Mouse (Mus musculus) ES-E14 (cell line): ENCODE results near the gene Slc25a26. TPM values are rescaled to one million over a fixed set of nuclear protein-coding genes. Genes with fewer than 3 reads are reported as not detected.

Experiments
- DNase-seq: peaks from one replicate; pipeline ENCODE4 v3.0.0-alpha.2; 2013; ENCODE audit warnings: low read depth, low spot score
- H3K27ac ChIP-seq: 2 replicates; pipeline ENCODE4 v1.5.1; 2012; ENCODE audit warnings: low read depth, mild to moderate bottlenecking, low read length, moderate library complexity, mixed read lengths; ENCODE audit not compliant: poor library complexity, insufficient read depth, severe bottlenecking
- H3K36me3 ChIP-seq: 2 replicates; pipeline ENCODE4 v1.6.1; 2012; ENCODE audit warnings: mild to moderate bottlenecking, low read length, moderate library complexity, mixed read lengths; ENCODE audit not compliant: control insufficient read depth, poor library complexity, insufficient read depth, severe bottlenecking
- H3K4me1 ChIP-seq, 2 experiments: fragments of 150-350 bp in 1 of 2; sonication (generic) in 1 of 2; 2 replicates each; pipeline ENCODE4 v1.6.1; 2012; ENCODE audit warnings: low read length in 2 of 2, mild to moderate bottlenecking in 1 of 2, mixed read lengths in 1 of 2; ENCODE audit not compliant: control insufficient read depth in 2 of 2, insufficient read depth in 2 of 2, poor library complexity in 1 of 2
- H3K4me3 ChIP-seq, 2 experiments: fragments of 150-350 bp in 1 of 2; sonication (generic) in 1 of 2; 2 replicates each; pipeline ENCODE4 v1.5.1; 2012; ENCODE audit warnings: low read length in 2 of 2, low read depth in 1 of 2, mild to moderate bottlenecking in 1 of 2, mixed read lengths in 1 of 2; ENCODE audit not compliant: insufficient read depth in 1 of 2, poor library complexity in 1 of 2, severe bottlenecking in 1 of 2
- H3K9ac ChIP-seq: 2 replicates; pipeline ENCODE4 v1.6.1; 2012; ENCODE audit warnings: low read depth, mild to moderate bottlenecking, low read length, mixed read lengths; ENCODE audit not compliant: poor library complexity, insufficient read depth, severe bottlenecking
- H3K9me3 ChIP-seq: fragments of 150-350 bp; sonication (generic); 2 replicates; pipeline ENCODE4 v1.6.1; 2012; ENCODE audit warnings: low read depth, mild to moderate bottlenecking, low read length; ENCODE audit not compliant: control insufficient read depth, insufficient read depth
- CHD2 ChIP-seq: IDR thresholded peaks from 2 replicates; pipeline ENCODE4 v1.6.1; 2014; ENCODE audit warnings: mild to moderate bottlenecking, low read depth, low read length, inconsistent platforms
- HCFC1 ChIP-seq: IDR thresholded peaks from 2 replicates; pipeline ENCODE4 v1.6.1; 2012; ENCODE audit warnings: low read length, inconsistent platforms, borderline replicate concordance; ENCODE audit not compliant: insufficient read depth
- MAFK ChIP-seq: IDR thresholded peaks from 2 replicates; pipeline ENCODE4 v1.6.1; 2014; ENCODE audit warnings: mild to moderate bottlenecking, low read depth, low read length, inconsistent platforms; ENCODE audit not compliant: insufficient read depth
- ZC3H11A ChIP-seq: IDR thresholded peaks from 2 replicates; pipeline ENCODE4 v1.6.1; 2012; ENCODE audit warnings: low read depth, mild to moderate bottlenecking, inconsistent platforms, low read length, borderline replicate concordance
- ZNF384 ChIP-seq: IDR thresholded peaks from 2 replicates; pipeline ENCODE4 v1.6.1; 2012; ENCODE audit warnings: low read depth, low read length, inconsistent platforms
- in situ Hi-C, 2 experiments: fragments of 600-800 bp; cut with MboI; formaldehyde crosslinking; loops; one replicate each; pipeline ENCODE4 v1.15.1; 2025; ENCODE audit warnings: low sequenced_read_pairs in 2 of 2, inconsistent platforms in 1 of 2; ENCODE audit not compliant: unreplicated experiment in 2 of 2
- total RNA-seq: library from RNA; depleted of rRNA; stranded (reverse); fragments of 300-350 nt; gene quantifications from 2 replicates; pipeline ENCODE4 v1.2.3, GENCODE M21; 2012

The Slc25a26 gene
- total RNA-seq, 1 experiment, result 9.8 TPM

DNA sequence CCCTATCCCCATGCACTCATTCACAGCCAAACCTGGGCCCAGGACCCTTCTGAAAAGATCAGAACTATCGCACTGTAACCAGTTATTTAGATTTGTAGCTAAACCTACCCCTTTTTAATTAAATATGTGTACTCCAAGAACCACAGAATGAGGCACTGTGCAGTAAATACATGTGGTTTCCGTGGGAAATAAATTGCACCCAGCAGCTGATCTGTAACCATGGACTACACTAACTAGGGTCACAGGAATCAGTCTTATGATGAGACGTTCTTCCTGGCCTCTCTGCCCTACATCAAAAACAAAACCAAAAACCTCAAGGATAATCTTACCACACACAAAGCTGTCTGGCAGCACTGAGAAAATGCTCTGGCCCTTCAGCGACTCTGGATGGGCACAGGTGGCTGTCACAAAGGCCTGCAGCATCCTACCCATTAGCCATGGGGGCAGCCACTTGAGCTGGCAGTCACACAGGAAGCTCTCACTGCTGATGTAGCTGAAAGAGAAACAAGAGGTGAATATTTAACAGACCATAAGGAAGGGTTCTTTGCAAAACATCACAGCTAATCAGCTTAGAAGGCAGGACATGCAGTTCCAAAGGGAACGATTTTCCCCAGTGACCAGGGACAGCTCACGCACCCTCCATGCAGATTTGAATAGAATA lies 113.2 kb downstream of the Slc25a26 start:
- Histone ChIP-seq H3K4me3 (no peak overlapping the region), H3K36me3 (peaks cover 29% of the 10 kb centered on the region; the same call in 1 of the 2 replicates), H3K9me3 (no peaks in the 10 kb centered on the region), H3K27ac (no peak overlapping the region), H3K4me1 (no peaks in the 10 kb centered on the region), H3K9ac (no peak overlapping the region)
- no peak for TF ChIP-seq CHD2
- no peak for TF ChIP-seq ZNF384
- no peak for DNase-seq
- in situ Hi-C loops, result loop anchor here in 1 of 2 experiments (10.0 kb wide), 1 partner anchor 351 kb away; no protein-coding TSS in a partner anchor

- no peaks in the 10 kb centered on the region for H3K9me3 ChIP-seq
- DNase-seq, result no peak
- H3K36me3 ChIP-seq, result peaks cover 27% of the 10 kb centered on the region; the same call in 1 of the 2 replicates
- no peaks in the 10 kb centered on the region for H3K4me1 ChIP-seq
- no peak for TF ChIP-seq CHD2
- TF ChIP-seq ZC3H11A, result no peak
- no peak for TF ChIP-seq ZNF384
- no peak for TF ChIP-seq MAFK
- TF ChIP-seq HCFC1, result no peak
- no peak overlapping the region for H3K4me3 ChIP-seq
- in situ Hi-C loops, result loop anchor here in 1 of 2 experiments (10.0 kb wide), 1 partner anchor 350 kb away; no protein-coding TSS in a partner anchor
- no peak overlapping the region for H3K9ac ChIP-seq
- H3K27ac ChIP-seq, result no peak overlapping the region
Measured at GRCm38 (mm10) chr6:94614346-94614745, 114.2 kb downstream of the Slc25a26 start.

DNA sequence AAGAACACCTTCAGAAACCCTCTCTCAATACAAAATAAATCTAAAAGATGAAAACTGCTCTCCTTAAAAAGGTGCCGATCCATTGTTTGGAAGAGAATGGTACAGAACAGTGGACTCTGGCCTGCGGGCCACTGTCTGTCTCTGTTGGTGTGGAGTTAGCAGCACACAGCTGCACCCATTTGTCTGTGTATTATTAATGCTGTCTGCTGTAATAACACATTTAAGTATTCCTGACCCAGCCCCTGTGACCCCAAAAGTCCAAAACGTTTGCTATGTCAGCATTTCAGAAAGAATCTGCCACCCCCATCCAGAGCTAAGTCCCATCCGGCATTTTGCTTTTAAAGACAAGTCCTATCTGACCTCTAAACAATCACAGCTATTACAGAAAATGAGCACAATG lies 115.8 kb downstream of the Slc25a26 start:
- H3K4me3 ChIP-seq, result no peak overlapping the region
- no peak overlapping the region for H3K27ac ChIP-seq
- TF ChIP-seq CHD2 (no peak), HCFC1 (no peak), ZNF384 (no peak), MAFK (no peak), ZC3H11A (no peak)
- DNase-seq, result no peak
- in situ Hi-C loops, result loop anchor here in 1 of 2 experiments (10.0 kb wide), 1 partner anchor 349 kb away; no protein-coding TSS in a partner anchor
- peaks cover 27% of the 10 kb centered on the region for H3K36me3 ChIP-seq
- peaks cover 2 to 12% of the 10 kb centered on the region in 2 experiments; a peak in 3 of 4 replicates for H3K4me1 ChIP-seq
- no peak overlapping the region for H3K9ac ChIP-seq
- no peaks in the 10 kb centered on the region for H3K9me3 ChIP-seq

- DNase-seq, result no peak
- no peak for TF ChIP-seq ZNF384
- no peak for TF ChIP-seq MAFK
- no peak for TF ChIP-seq ZC3H11A
- no peak for TF ChIP-seq HCFC1
- no peak for TF ChIP-seq CHD2
- Histone ChIP-seq H3K4me3 (no peak overlapping the region), H3K36me3 (peaks cover 22% of the 10 kb centered on the region), H3K9me3 (no peaks in the 10 kb centered on the region), H3K27ac (no peak overlapping the region), H3K9ac (no peak overlapping the region), H3K4me1 (peaks cover 2 to 17% of the 10 kb centered on the region in 2 experiments; a peak in 3 of 4 replicates)
- in situ Hi-C loops, result loop anchor here in 1 of 2 experiments (10.0 kb wide), 1 partner anchor 346 kb away; no protein-coding TSS in a partner anchor
Measured at GRCm38 (mm10) chr6:94618671-94619070, 118.5 kb downstream of the Slc25a26 start.

GRCm38 (mm10) chr6:94620287-94620686 lies 120.2 kb downstream of the Slc25a26 start:
- peaks cover 19% of the 10 kb centered on the region for H3K36me3 ChIP-seq
- H3K4me1 ChIP-seq, result peaks cover 2 to 17% of the 10 kb centered on the region in 2 experiments; a peak in 3 of 4 replicates
- in situ Hi-C loops, result no loop called here
- peak; percentile 59 for DNase-seq
- H3K9ac ChIP-seq, result no peak overlapping the region
- H3K4me3 ChIP-seq, result no peak overlapping the region
- H3K9me3 ChIP-seq, result no peaks in the 10 kb centered on the region
- no peak overlapping the region for H3K27ac ChIP-seq
- TF ChIP-seq ZC3H11A (no peak), HCFC1 (no peak)
